Mouse (Mus musculus) limb, embryonic 11.5 days (tissue): ENCODE results near the gene Dusp16. TPM values are rescaled to one million over a fixed set of nuclear protein-coding genes. Genes with fewer than 3 reads are reported as not detected.

Experiments used
- ATAC-seq: fragments of 200-750 bp; cut with Nextera tagmentation; 2 replicates; pipeline ENCODE4 v1.8.0; 2017; ENCODE audit warnings: low read depth; ENCODE audit not compliant: insufficient number of reproducible peaks, low FRiP score, low TSS enrichment
- DNase-seq: peaks from one replicate; pipeline ENCODE4 v3.0.0-alpha.2; 2015; ENCODE audit warnings: low spot score
- H3K27ac ChIP-seq: fragments of 300-500 bp; sonication (generic); replicated peaks from 2 replicates; pipeline ENCODE4 v1.5.1; 2014; ENCODE audit warnings: low read depth, mild to moderate bottlenecking, low read length
- H3K27me3 ChIP-seq: fragments of 300-500 bp; sonication (generic); 2 replicates; pipeline ENCODE4 v1.6.1; 2014; ENCODE audit warnings: mild to moderate bottlenecking, low read length, mixed read lengths; ENCODE audit not compliant: control insufficient read depth, insufficient read depth
- H3K36me3 ChIP-seq: fragments of 300-500 bp; sonication (generic); 2 replicates; pipeline ENCODE4 v1.6.1; 2014; ENCODE audit warnings: mild to moderate bottlenecking, low read length, moderate library complexity, mixed read lengths; ENCODE audit not compliant: control insufficient read depth, insufficient read depth
- H3K4me1 ChIP-seq: fragments of 300-500 bp; sonication (generic); 2 replicates; pipeline ENCODE4 v1.6.1; 2014; ENCODE audit warnings: low read length, mixed read lengths; ENCODE audit not compliant: control insufficient read depth, insufficient read depth
- H3K4me2 ChIP-seq: fragments of 300-500 bp; sonication (generic); 2 replicates; pipeline ENCODE4 v1.6.1; 2014; ENCODE audit warnings: low read depth, mild to moderate bottlenecking, moderate library complexity; ENCODE audit not compliant: severe bottlenecking
- H3K4me3 ChIP-seq: fragments of 300-500 bp; sonication (generic); 2 replicates; pipeline ENCODE4 v1.5.1; 2014; ENCODE audit warnings: low read depth, low read length
- H3K9ac ChIP-seq: fragments of 300-500 bp; sonication (generic); 2 replicates; pipeline ENCODE4 v1.6.1; 2014; ENCODE audit warnings: mild to moderate bottlenecking, low read length
- H3K9me3 ChIP-seq: fragments of 300-500 bp; sonication (generic); 2 replicates; pipeline ENCODE4 v1.6.1; 2016; ENCODE audit warnings: low read length; ENCODE audit not compliant: control insufficient read depth
- WGBS: fragments of 180-500 bp; shearing (Covaris S2); extraction: QIAGEN DNeasy Blood & Tissue Kit; methylation state at CpG from one replicate; pipeline ENCODE4 v1.1.7; 2014; 5-methylcytosine and 5-hydroxymethylcytosine counted together
- polyA plus RNA-seq: library from polyadenylated mRNA; unstranded; fragments of >200 nt; fragmentation: Nextera tagmentation; extraction: Ambion mirVana; gene quantifications from 2 replicates; pipeline ENCODE4 v1.2.1, GENCODE M21; 2014

Dusp16 gene
- polyA plus RNA-seq, 1 experiment from 2014 or later = 13.2 TPM

- 81% methylated on average over 9 of the region's 9 CpGs for WGBS
- Histone ChIP-seq H3K36me3 (no peaks in the 10 kb centered on the region), H3K9ac (no peak overlapping the region), H3K4me3 (no peak overlapping the region), H3K4me1 (no peaks in the 10 kb centered on the region), H3K4me2 (no peak overlapping the region), H3K9me3 (no peaks in the 10 kb centered on the region), H3K27me3 (no peaks in the 10 kb centered on the region), H3K27ac (no peak overlapping the region)
- DNase-seq (no peak), ATAC-seq (no peak)
Measured at GRCm38 (mm10) chr6:134802641-134803043, 10.2 kb upstream of the Dusp16 start.

DNA sequence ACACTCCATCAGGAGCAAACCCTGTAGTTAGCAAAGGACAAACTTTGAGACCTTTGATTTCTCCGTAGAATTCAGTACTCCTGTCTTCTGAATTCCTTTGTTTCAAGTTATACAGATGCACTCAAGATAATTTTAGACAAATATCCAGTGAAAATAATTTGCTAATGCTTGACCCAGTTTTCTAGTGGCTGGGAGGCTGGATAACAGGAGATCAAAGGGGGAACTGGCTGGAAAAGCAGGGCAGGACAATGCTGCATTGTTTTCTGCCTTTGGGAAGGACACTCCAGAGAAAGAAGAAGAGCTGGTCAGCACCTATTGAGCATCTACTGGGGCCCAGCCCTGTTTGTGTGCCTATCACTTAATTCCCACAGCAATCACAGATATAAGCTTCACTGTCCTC, 9.1 kb upstream of the Dusp16 start:
- H3K4me2 ChIP-seq = no peak overlapping the region
- H3K4me1 ChIP-seq = no peaks in the 10 kb centered on the region
- H3K9me3 ChIP-seq = no peaks in the 10 kb centered on the region
- no peak overlapping the region for H3K27ac ChIP-seq
- WGBS = 82% methylated on average over 1 of the region's 1 CpGs
- H3K36me3 ChIP-seq = no peaks in the 10 kb centered on the region
- no peak overlapping the region for H3K4me3 ChIP-seq
- ATAC-seq (no peak), DNase-seq (no peak)
- no peaks in the 10 kb centered on the region for H3K27me3 ChIP-seq
- no peak overlapping the region for H3K9ac ChIP-seq

- DNase-seq (no peak), ATAC-seq (no peak)
- Histone ChIP-seq H3K9me3 (no peaks in the 10 kb centered on the region), H3K9ac (no peak overlapping the region), H3K4me2 (no peak overlapping the region), H3K27ac (no peak overlapping the region), H3K4me1 (no peaks in the 10 kb centered on the region), H3K4me3 (no peak overlapping the region), H3K27me3 (no peaks in the 10 kb centered on the region), H3K36me3 (no peaks in the 10 kb centered on the region)
- 90% methylated on average over 10 of the region's 10 CpGs for WGBS
Measured at GRCm38 (mm10) chr6:134796297-134796696, 3.9 kb upstream of the Dusp16 start.

DNA sequence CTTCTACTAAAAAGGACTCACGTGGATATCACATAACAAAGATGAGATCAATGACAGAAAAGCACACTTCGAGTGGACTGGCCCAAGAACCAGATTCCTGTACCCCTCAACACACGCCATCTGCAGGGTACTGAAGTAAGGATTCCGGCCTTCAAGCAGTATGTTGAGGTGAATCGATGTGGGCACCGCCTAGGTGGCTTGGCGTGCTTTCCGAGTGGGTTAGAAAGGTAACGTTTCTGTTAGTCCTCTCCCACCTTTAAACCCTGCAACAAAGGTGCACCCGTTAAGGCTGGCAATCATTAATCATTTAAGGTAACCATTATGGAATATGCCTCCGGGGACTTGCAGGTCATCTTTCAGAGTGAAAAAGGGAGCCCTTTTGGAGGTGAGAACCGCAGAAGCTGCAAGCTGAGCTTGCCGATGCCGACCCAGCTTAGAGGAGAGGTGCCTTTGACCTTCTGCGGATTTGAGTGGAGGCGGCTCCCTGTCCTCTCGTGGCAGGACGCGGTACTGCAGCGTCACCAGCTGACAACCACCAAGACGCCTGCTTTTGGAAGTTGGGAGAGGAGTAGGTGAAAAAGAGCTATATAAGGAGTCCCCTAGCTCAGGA, 1.6 kb upstream of the Dusp16 start:
- Histone ChIP-seq H3K36me3 (no peaks in the 10 kb centered on the region), H3K9me3 (no peaks in the 10 kb centered on the region), H3K4me1 (0 out of 2 replicates have a peak, but pooled peaks cover 3% of the 10 kb centered on the region), H3K9ac (no peak overlapping the region), H3K4me3 (no peak overlapping the region), H3K4me2 (peak overlapping the region; percentile 22; the same call in 1 of the 2 replicates), H3K27me3 (no peaks in the 10 kb centered on the region), H3K27ac (no peak overlapping the region)
- ATAC-seq = no peak
- DNase-seq = peak; percentile 90
- 13% methylated on average over 21 of the region's 21 CpGs for WGBS

- 40% methylated on average over 21 of the region's 21 CpGs for WGBS
- Histone ChIP-seq H3K4me2 (peak overlapping the region; percentile 65), H3K4me3 (peak overlapping the region; percentile 66), H3K27ac (no peak overlapping the region), H3K4me1 (0 out of 2 replicates have a peak, but pooled peaks cover 3% of the 10 kb centered on the region), H3K27me3 (no peaks in the 10 kb centered on the region), H3K36me3 (no peaks in the 10 kb centered on the region), H3K9me3 (no peaks in the 10 kb centered on the region), H3K9ac (peak overlapping the region; percentile 74)
- ATAC-seq (no peak), DNase-seq (no peak)
Measured at GRCm38 (mm10) chr6:134793046-134793806, 801 bp upstream of the Dusp16 start.

DNA sequence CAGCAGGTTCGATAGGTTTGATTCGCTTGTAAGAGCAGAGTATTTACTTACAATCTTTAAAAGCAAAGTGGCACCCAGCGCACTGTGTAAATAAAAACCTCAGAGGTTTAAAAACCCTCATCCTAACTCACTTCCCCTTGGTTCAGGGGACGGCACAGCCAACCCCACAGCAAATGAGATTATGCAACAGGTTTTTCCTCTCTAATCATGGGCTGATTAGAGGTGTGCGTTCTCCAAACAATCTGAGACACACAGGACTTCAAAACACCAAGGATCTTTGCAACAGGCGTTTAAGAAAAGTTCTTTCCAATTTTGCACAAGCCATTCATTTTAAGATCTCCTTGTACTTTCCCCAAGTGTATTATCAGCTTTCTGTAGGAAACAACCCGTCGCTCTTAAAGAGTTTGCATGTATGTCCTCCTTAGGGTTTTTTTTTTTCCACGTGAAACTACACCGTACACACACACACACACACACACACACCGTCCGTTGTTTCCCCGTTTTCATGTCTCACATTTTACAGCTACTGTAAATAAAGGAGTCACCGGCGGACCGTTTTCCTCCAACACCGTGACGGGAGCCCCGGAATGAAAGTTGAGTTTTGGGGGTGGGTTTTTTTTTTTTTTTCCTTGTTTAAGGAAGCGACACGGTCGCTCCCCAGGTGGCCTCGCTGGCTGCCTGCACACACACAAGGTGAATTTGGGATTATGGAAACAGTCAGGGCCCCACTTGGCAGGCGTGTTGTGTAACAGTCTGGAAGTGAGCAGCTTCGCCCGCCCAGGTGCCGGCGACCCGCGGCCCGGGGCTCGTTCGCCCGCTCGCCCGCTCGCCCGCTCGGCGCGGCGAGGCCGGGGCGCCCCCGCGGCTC, 940 bp downstream of the Dusp16 start:
- Histone ChIP-seq H3K9ac (peak overlapping the region; percentile 84), H3K4me2 (peak overlapping the region; percentile 65), H3K27ac (peak overlapping the region; percentile 89), H3K27me3 (no peaks in the 10 kb centered on the region), H3K4me3 (peak overlapping the region; percentile 66), H3K36me3 (no peaks in the 10 kb centered on the region), H3K4me1 (0 out of 2 replicates have a peak, but pooled peaks cover 3% of the 10 kb centered on the region), H3K9me3 (no peaks in the 10 kb centered on the region)
- WGBS = under 1% methylated on average over 45 of the region's 46 CpGs
- peak; percentile 62 for DNase-seq
- no peak for ATAC-seq

GRCm38 (mm10) chr6:134789100-134789499, 3.3 kb downstream of the Dusp16 start:
- Histone ChIP-seq H3K27me3 (no peaks in the 10 kb centered on the region), H3K36me3 (no peaks in the 10 kb centered on the region), H3K4me3 (no peak overlapping the region), H3K4me1 (0 out of 2 replicates have a peak, but pooled peaks cover 3% of the 10 kb centered on the region), H3K27ac (no peak overlapping the region), H3K9me3 (no peaks in the 10 kb centered on the region), H3K9ac (no peak overlapping the region), H3K4me2 (no peak overlapping the region)
- WGBS = 90% methylated on average over 6 of the region's 6 CpGs
- DNase-seq (no peak), ATAC-seq (no peak)

DNA sequence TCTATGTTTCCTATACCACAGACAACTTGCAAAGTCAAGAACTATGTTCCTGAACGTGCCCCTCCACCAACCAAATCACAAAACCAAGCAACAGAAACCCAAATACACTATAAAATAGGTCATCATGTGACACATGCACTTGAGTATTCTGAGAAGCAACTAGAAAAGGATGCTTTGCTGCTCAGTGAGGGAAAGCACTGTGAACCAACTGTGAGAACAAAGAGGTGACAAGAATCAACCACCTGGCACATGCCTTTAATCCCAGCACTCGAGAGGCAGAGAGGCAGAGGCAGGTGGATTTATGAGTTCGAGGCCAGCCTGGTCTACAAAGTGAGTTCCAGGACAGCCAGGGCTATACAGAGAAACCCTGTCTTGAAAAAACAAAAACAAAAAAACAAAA, 6.0 kb downstream of the Dusp16 start:
- DNase-seq = no peak
- Histone ChIP-seq H3K4me1 (0 out of 2 replicates have a peak, but pooled peaks cover 3% of the 10 kb centered on the region), H3K4me3 (no peak overlapping the region), H3K4me2 (no peak overlapping the region), H3K27me3 (no peaks in the 10 kb centered on the region), H3K9ac (no peak overlapping the region), H3K9me3 (no peaks in the 10 kb centered on the region), H3K36me3 (no peaks in the 10 kb centered on the region), H3K27ac (no peak overlapping the region)
- WGBS = 72% methylated on average over 3 of the region's 3 CpGs
- no peak for ATAC-seq
